Mouse (Mus musculus) midbrain, embryonic 14.5 days (tissue): ENCODE results near the gene Gpr89. TPM values are rescaled to one million over a fixed set of nuclear protein-coding genes. Genes with fewer than 3 reads are reported as not detected.

Experiments
- ATAC-seq: fragments of 200-750 bp; cut with Nextera tagmentation; 2 replicates; pipeline ENCODE4 v1.8.0; 2017; ENCODE audit warnings: moderate number of reproducible peaks, moderate library complexity; ENCODE audit not compliant: low FRiP score, low TSS enrichment
- DNase-seq: peaks from one replicate; pipeline ENCODE4 v3.0.0-alpha.2; 2015
- H3K27ac ChIP-seq: fragments of 300-500 bp; sonication (generic); replicated peaks from 2 replicates; pipeline ENCODE4 v1.5.1; 2014; ENCODE audit warnings: mild to moderate bottlenecking, low read depth, low read length, moderate library complexity
- H3K27me3 ChIP-seq: fragments of 300-500 bp; sonication (generic); 2 replicates; pipeline ENCODE4 v1.6.1; 2014; ENCODE audit warnings: low read length, control low read depth, mixed read lengths; ENCODE audit not compliant: control insufficient read depth, insufficient read depth
- H3K36me3 ChIP-seq: fragments of 300-500 bp; sonication (generic); 2 replicates; pipeline ENCODE4 v1.6.1; 2014; ENCODE audit warnings: low read length, control low read depth; ENCODE audit not compliant: control insufficient read depth, insufficient read depth
- H3K4me1 ChIP-seq: fragments of 300-500 bp; sonication (generic); 2 replicates; pipeline ENCODE4 v1.6.1; 2014; ENCODE audit warnings: mild to moderate bottlenecking, antibody characterized with exemption, low read length, control low read depth; ENCODE audit not compliant: control insufficient read depth, insufficient read depth
- H3K4me2 ChIP-seq: fragments of 300-500 bp; sonication (generic); 2 replicates; pipeline ENCODE4 v1.6.1; 2014; ENCODE audit warnings: mild to moderate bottlenecking, low read length, moderate library complexity
- H3K4me3 ChIP-seq: fragments of 300-500 bp; sonication (generic); replicated peaks from 2 replicates; pipeline ENCODE4 v1.5.1; 2014; ENCODE audit warnings: low read depth, low read length
- H3K9ac ChIP-seq: fragments of 300-500 bp; sonication (generic); replicated peaks from 2 replicates; pipeline ENCODE4 v1.6.1; 2014; ENCODE audit warnings: mild to moderate bottlenecking, low read length, moderate library complexity
- H3K9me3 ChIP-seq: fragments of 300-500 bp; sonication (generic); 2 replicates; pipeline ENCODE4 v1.6.1; 2016; ENCODE audit warnings: low read length, control low read depth, mixed read lengths; ENCODE audit not compliant: control insufficient read depth
- WGBS: fragments of 180-500 bp; shearing (Covaris S2); extraction: QIAGEN DNeasy Blood & Tissue Kit; methylation state at CpG from one replicate; pipeline ENCODE4 v1.1.7; 2014; 5-methylcytosine and 5-hydroxymethylcytosine counted together
- polyA plus RNA-seq: library from polyadenylated mRNA; unstranded; fragments of >200 nt; fragmentation: Nextera tagmentation; extraction: Ambion mirVana; gene quantifications from 2 replicates; pipeline ENCODE4 v1.2.1, GENCODE M21; 2014

The Gpr89 gene
- 39.5 and 40.7 TPM in 2 replicates for polyA plus RNA-seq

- no peaks in the 10 kb centered on the region for H3K9me3 ChIP-seq
- H3K4me3 ChIP-seq = peak within 1 kb of the TSS; percentile 99
- no peaks in the 10 kb centered on the region for H3K36me3 ChIP-seq
- DNase-seq (peak; percentile 96), ATAC-seq (peak; percentile 97)
- H3K27me3 ChIP-seq = 0 out of 2 replicates have a peak, but pooled peaks cover 5% of the 10 kb centered on the region
- peak within 1 kb of the TSS; percentile 85 for H3K4me2 ChIP-seq
- H3K4me1 ChIP-seq = peaks cover 9% of the 10 kb centered on the region
- peak within 1 kb of the TSS; percentile 64 for H3K27ac ChIP-seq
- under 1% methylated on average over 40 of the region's 40 CpGs for WGBS
- H3K9ac ChIP-seq = peak within 1 kb of the TSS; percentile 92
These were observed at the start of gene Gpr89 for GRCm38 (mm10) chr3:96904851-96905541. TSS of gene Gpr89 (minus strand) at chr3:96905346.

DNA sequence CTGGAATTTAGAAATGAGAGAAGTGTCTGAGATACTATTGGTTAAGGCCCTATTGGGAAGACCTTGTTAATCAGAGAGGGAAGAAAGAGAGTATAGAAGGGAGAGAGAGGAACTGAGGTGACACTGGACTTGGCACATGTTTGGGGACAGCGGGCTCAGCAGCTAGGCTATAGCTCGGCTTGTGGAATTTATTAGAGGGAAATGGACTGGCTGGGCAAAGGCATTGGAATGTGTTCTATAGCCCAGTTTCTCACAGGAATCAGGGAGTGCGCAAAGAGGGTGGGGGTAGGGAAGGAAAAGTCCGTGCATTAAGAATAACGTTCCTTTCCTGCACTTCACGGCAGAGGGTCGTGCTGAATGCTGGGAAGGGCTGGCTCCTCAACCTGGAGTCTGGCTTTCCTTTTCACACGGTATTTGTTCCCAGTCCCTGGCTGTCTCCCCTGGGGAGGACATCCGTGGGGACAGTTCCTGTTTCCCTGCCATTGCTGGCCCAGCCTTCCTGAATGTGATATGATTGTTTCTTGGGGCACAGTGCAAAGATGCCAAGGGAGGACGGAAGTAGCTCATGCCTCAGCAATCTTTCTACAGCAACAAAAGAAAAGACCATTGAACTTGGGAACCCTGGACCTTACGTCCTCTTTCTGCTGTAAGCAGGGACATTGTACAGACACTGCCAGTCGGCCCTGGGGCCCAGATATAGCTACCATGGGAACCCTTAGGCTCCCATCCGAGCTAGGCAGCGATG, 48.5 kb upstream of the Gpr89 start:
- no peaks in the 10 kb centered on the region for H3K27me3 ChIP-seq
- no peak for DNase-seq
- no peak overlapping the region for H3K4me3 ChIP-seq
- no peaks in the 10 kb centered on the region for H3K9me3 ChIP-seq
- H3K36me3 ChIP-seq = no peaks in the 10 kb centered on the region
- 66% methylated on average over 14 of the region's 14 CpGs for WGBS
- no peak overlapping the region for H3K27ac ChIP-seq
- no peak for ATAC-seq
- no peaks in the 10 kb centered on the region for H3K4me1 ChIP-seq
- H3K9ac ChIP-seq = no peak overlapping the region
- no peak overlapping the region for H3K4me2 ChIP-seq

DNA sequence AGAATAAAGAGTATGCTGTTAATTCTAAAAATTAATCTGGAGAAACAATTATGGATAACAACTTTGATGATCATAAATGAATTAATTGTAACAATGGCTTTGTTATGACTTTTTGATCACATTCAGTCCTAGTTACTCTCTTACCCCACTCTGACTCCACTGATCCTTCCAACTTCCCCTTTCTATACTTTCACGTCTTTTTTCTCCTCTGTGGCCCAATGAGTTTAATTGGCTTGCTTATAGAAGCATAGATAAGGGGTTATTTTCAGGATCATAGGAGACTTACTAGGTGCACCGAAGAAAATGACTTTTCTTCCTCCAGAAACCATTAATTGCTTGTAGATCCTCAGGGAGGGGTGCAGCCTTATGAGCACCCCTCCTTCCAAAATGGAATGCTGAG, 37.6 kb upstream of the Gpr89 start:
- H3K4me1 ChIP-seq = peaks cover 8% of the 10 kb centered on the region
- WGBS = 90% methylated on average over 2 of the region's 2 CpGs

GRCm38 (mm10) chr3:96938738-96939137, 33.6 kb upstream of the Gpr89 start:
- Histone ChIP-seq H3K4me1 (peaks cover 14% of the 10 kb centered on the region), H3K4me3 (peak overlapping the region; percentile 16), H3K27me3 (no peaks in the 10 kb centered on the region), H3K36me3 (no peaks in the 10 kb centered on the region), H3K9ac (no peak overlapping the region; the same call in 1 of the 2 replicates), H3K4me2 (peak overlapping the region; percentile 43), H3K9me3 (peaks cover 3% of the 10 kb centered on the region; the same call in 1 of the 2 replicates), H3K27ac (no peak overlapping the region)
- 11% methylated on average over 11 of the region's 11 CpGs for WGBS
- ATAC-seq = peak; percentile 79
- DNase-seq = peak; percentile 97

More for the DNA sequence above, 37.6 kb upstream of the Gpr89 start:
- no peak overlapping the region for H3K27ac ChIP-seq
- ATAC-seq = no peak
- no peaks in the 10 kb centered on the region for H3K27me3 ChIP-seq
- H3K36me3 ChIP-seq = no peaks in the 10 kb centered on the region
- no peak overlapping the region for H3K4me3 ChIP-seq
- H3K4me2 ChIP-seq = no peak overlapping the region
- H3K9ac ChIP-seq = no peak overlapping the region
- H3K9me3 ChIP-seq = peaks cover 3% of the 10 kb centered on the region; the same call in 1 of the 2 replicates
- DNase-seq = no peak

- Histone ChIP-seq H3K36me3 (no peaks in the 10 kb centered on the region), H3K4me2 (no peak overlapping the region), H3K4me3 (no peak overlapping the region), H3K9me3 (no peaks in the 10 kb centered on the region), H3K4me1 (peaks cover 14% of the 10 kb centered on the region), H3K27me3 (no peaks in the 10 kb centered on the region), H3K27ac (peak overlapping the region; percentile 49; the same call in 1 of the 2 replicates), H3K9ac (no peak overlapping the region; the same call in 1 of the 2 replicates)
- peak; percentile 77 for DNase-seq
- 3% methylated on average over 5 of the region's 5 CpGs for WGBS
- ATAC-seq = peak; percentile 72
These were observed 32.5 kb upstream of the Gpr89 start for GRCm38 (mm10) chr3:96937606-96938005.

- H3K27me3 ChIP-seq = no peaks in the 10 kb centered on the region
- peaks cover 17% of the 10 kb centered on the region for H3K4me1 ChIP-seq
- H3K9me3 ChIP-seq = no peaks in the 10 kb centered on the region
- ATAC-seq (no peak), DNase-seq (peak; percentile 93)
- no peak overlapping the region for H3K27ac ChIP-seq
- no peak overlapping the region for H3K4me2 ChIP-seq
- H3K4me3 ChIP-seq = no peak overlapping the region
- H3K36me3 ChIP-seq = no peaks in the 10 kb centered on the region
- no peak overlapping the region for H3K9ac ChIP-seq
- WGBS = 10% methylated on average over 6 of the region's 6 CpGs
These were observed 31.1 kb upstream of the Gpr89 start for GRCm38 (mm10) chr3:96936241-96936640.

- 8% methylated on average over 5 of the region's 5 CpGs for WGBS
- Histone ChIP-seq H3K27me3 (no peaks in the 10 kb centered on the region), H3K9me3 (no peaks in the 10 kb centered on the region), H3K27ac (no peak overlapping the region), H3K4me2 (no peak overlapping the region), H3K4me1 (peaks cover 8% of the 10 kb centered on the region; the same call in 1 of the 2 replicates), H3K4me3 (no peak overlapping the region), H3K9ac (no peak overlapping the region), H3K36me3 (no peaks in the 10 kb centered on the region)
- peak; percentile 42 for DNase-seq
- no peak for ATAC-seq
These were observed 26.1 kb upstream of the Gpr89 start for GRCm38 (mm10) chr3:96931261-96931681.

- Histone ChIP-seq H3K4me1 (peaks cover 2% of the 10 kb centered on the region; the same call in 1 of the 2 replicates), H3K4me2 (no peak within 1 kb of the TSS), H3K9ac (no peak within 1 kb of the TSS), H3K4me3 (no peak within 1 kb of the TSS), H3K27me3 (no peaks in the 10 kb centered on the region), H3K36me3 (no peaks in the 10 kb centered on the region), H3K9me3 (no peaks in the 10 kb centered on the region), H3K27ac (no peak within 1 kb of the TSS)
- WGBS = 73% methylated on average over 6 of the region's 6 CpGs
- ATAC-seq = no peak
- no peak for DNase-seq
These were observed 20.8 kb upstream of the Gpr89 start, which contains the start of gene Gja8 for GRCm38 (mm10) chr3:96925920-96926319. TSS of gene Gja8 (minus strand) at chr3:96926020.
